In the genomic region with DNA sequence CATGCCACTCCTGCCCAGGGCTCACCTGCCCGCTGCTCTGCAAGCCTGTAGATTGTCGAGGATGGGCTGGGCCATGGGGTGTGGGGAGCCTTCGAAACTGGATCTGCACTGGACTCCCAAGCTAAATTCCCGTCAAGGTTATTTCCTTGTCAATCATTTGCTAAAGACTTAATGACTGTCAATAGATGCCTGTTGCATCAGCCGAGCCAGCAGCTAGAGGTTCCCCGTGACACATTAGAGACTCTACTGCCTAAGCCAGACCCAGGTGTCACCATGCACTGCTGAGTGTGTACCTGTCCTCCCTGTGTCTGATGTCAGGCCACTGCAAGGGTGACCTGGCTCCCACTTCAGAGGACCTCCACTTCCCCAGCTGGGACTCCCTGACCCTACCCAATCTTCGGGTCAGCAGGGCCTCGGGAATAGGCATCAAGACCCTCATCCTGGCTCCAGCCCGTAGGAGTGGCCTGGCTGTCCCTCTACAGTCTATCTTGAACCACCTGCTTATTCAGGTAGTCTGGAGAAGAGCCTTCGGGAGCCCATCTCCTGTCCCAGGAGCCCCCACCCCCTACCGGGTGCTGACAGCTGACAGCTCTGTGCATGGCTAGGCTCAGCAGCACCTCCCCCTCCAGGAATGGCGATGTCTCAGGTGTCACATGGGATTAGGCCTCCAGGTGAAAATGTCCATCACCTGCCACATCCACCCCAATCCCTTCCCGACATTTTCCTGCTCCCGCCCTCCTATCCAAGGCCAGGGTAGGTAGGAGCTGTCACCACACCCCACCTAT, we compare ENCODE assay signal across 9 mouse cellular contexts. TPM values are rescaled to one million over a fixed set of nuclear protein-coding genes. Genes with fewer than 3 reads are reported as not detected.
DNase-seq lines count a peak whose midpoint lies in the region; ATAC-seq and TF ChIP-seq lines count a peak whose summit lies in the region.
"Had no signal": no experiment of that assay in that cellular context is flagged by ENCODE, and none has a peak within 500 bp of the region (broad histone marks: within the 10 kb centered on the region; RNA-seq: fewer than 3 reads in every experiment).

No protein-coding gene starts in this region.

- no peak overlapping the region for H3ac ChIP-seq in myocyte (ENCODE audit: control insufficient read depth, insufficient read length)

- no peak for ATAC-seq in heart, embryonic 15.5 days (replicated peaks; ENCODE audit: insufficient number of reproducible peaks, insufficient read depth, low FRiP score, low read depth)
- ATAC-seq in forebrain, embryonic 15.5 days (replicated peaks): no peak
- ATAC-seq in monocyte, adult 5-6 weeks (replicated peaks; ENCODE audit: insufficient number of reproducible peaks, low FRiP score, low TSS enrichment, poor library complexity, severe bottlenecking): no peak

- H3K27ac ChIP-seq in heart, embryonic 15.5 days: peak overlapping the region; percentile 85
- H3K27ac ChIP-seq in forebrain, embryonic 15.5 days (replicated peaks): peak overlapping the region; percentile 80

- H3K27me3 ChIP-seq in heart, embryonic 15.5 days: peaks cover 9% of the 10 kb centered on the region; the same call in 1 of the 2 replicates
- H3K27me3 ChIP-seq in forebrain, embryonic 15.5 days: no peaks in the 10 kb centered on the region
- no peaks in the 10 kb centered on the region for H3K27me3 ChIP-seq in myocyte (ENCODE audit: control insufficient read depth, insufficient read depth, insufficient read length)

- no peak for DNase-seq in heart, postnatal 14 days
- peak; percentile 77 for DNase-seq in kidney, postnatal 14 days
- DNase-seq in MN1 (ENCODE audit: low spot score): no peak
- DNase-seq in layer of hippocampus, adult 8-10 months (ENCODE audit: low spot score in 2 of 2): no peak
- DNase-seq: lung, postnatal 14 days had no signal

- no peaks in the 10 kb centered on the region for H3K9me3 ChIP-seq in heart, embryonic 15.5 days (replicated peaks)
- H3K9me3 ChIP-seq in forebrain, embryonic 15.5 days: no peaks in the 10 kb centered on the region

- no peak overlapping the region for H3K4me2 ChIP-seq in heart, embryonic 15.5 days
- H3K4me2 ChIP-seq in forebrain, embryonic 15.5 days (replicated peaks): no peak overlapping the region
- peak overlapping the region; percentile 12 for H3K4me2 ChIP-seq in myocyte (ENCODE audit: low read depth)

- no peaks in the 10 kb centered on the region for H3K79me2 ChIP-seq in myocyte (ENCODE audit: control insufficient read depth, insufficient read depth)

- intact Hi-C loops in heart, postnatal 14 days (cut with DNase I): no loop called here

- H3K36me3 ChIP-seq in heart, embryonic 15.5 days: no peaks in the 10 kb centered on the region
- H3K36me3 ChIP-seq in forebrain, embryonic 15.5 days: no peaks in the 10 kb centered on the region
- H3K36me3 ChIP-seq in myocyte (ENCODE audit: control insufficient read depth, insufficient read depth): no peaks in the 10 kb centered on the region

- TF ChIP-seq POLR2A in myocyte (IDR thresholded peaks at IDR 0.05; ENCODE audit: insufficient read length, low read depth): no peak

- H3K4me3 ChIP-seq in heart, embryonic 15.5 days: no peak overlapping the region
- H3K4me3 ChIP-seq in forebrain, embryonic 15.5 days: no peak overlapping the region
- H3K4me3 ChIP-seq in myocyte: no peak overlapping the region

- H3K4me1 ChIP-seq in heart, embryonic 15.5 days (replicated peaks): peaks cover 72% of the 10 kb centered on the region
- peaks cover 100% of the 10 kb centered on the region for H3K4me1 ChIP-seq in forebrain, embryonic 15.5 days

- 37% methylated on average over 14 of the region's 14 CpGs for WGBS in heart, embryonic 15.5 days
- 39% methylated on average over 14 of the region's 14 CpGs for WGBS in forebrain, embryonic 15.5 days

- no peak overlapping the region for H3K9ac ChIP-seq in heart, embryonic 15.5 days
- no peak overlapping the region for H3K9ac ChIP-seq in forebrain, embryonic 15.5 days (replicated peaks)

TF ChIP-seq in myocyte, 11 proteins besides CTCF, POLR2A, EP300 and RAD21:
- TF ChIP-seq TCF12 (IDR thresholded peaks at IDR 0.05; ENCODE audit: insufficient read depth, poor library complexity, severe bottlenecking): no peak
- TF ChIP-seq MAX (IDR thresholded peaks at IDR 0.05; ENCODE audit: low read depth): no peak
- no peak for TF ChIP-seq MYOG (IDR thresholded peaks at IDR 0.05; ENCODE audit: control insufficient read depth in 1 of 3, insufficient read depth in 1 of 3, insufficient read length in 2 of 3, low read depth in 2 of 3)
- no peak for TF ChIP-seq SRF (IDR thresholded peaks at IDR 0.05; ENCODE audit: control insufficient read depth, insufficient read length, low read depth)
- TF ChIP-seq REST (IDR thresholded peaks at IDR 0.05; ENCODE audit: insufficient read depth, insufficient read length): no peak
- no peak for TF ChIP-seq E2F4 (IDR thresholded peaks at IDR 0.05; ENCODE audit: insufficient read depth)
- TF ChIP-seq USF1 (IDR thresholded peaks at IDR 0.05; ENCODE audit: low read depth): no peak
- TF ChIP-seq CEBPB (IDR thresholded peaks at IDR 0.05; ENCODE audit: insufficient read depth, poor library complexity, severe bottlenecking): no peak
- no peak for TF ChIP-seq MYOD1 (IDR thresholded peaks at IDR 0.05; ENCODE audit: control insufficient read depth in 1 of 3, insufficient read length in 2 of 3, low read depth in 2 of 3)
- no peak for TF ChIP-seq POLR2AphosphoS2 (IDR thresholded peaks at IDR 0.05; ENCODE audit: insufficient read length, low read depth)
- TF ChIP-seq TCF3 (IDR thresholded peaks at IDR 0.05; ENCODE audit: insufficient read length, low read depth): no peak

RNA-seq across cellular contexts. Expression of a gene that starts 31.4 kb away (rescaled TPM):
- polyA plus RNA-seq in heart, embryonic 15.5 days (2015; fragmentation: Nextera tagmentation; extraction: Ambion mirVana): 1.3 and 2.5 TPM in 2 replicates
- 1 to 10 TPM in 1 of 2 experiments, under 1 TPM in 1; 0.98 to 1.0 TPM for total RNA-seq in heart, postnatal 14 days (2021)
- 14.9 and 18.9 TPM in 2 replicates for polyA plus RNA-seq in forebrain, embryonic 15.5 days (2015; fragmentation: Nextera tagmentation; extraction: Ambion mirVana)
- 1.2 TPM for polyA plus RNA-seq in myocyte (2012; fragmentation: generic; extraction: Trizol)
- total RNA-seq in layer of hippocampus, adult 8-10 months (2022): 10 to 100 TPM; 18.9 to 23.5 (median 21.5) TPM
- total RNA-seq in monocyte, adult 5-6 weeks (2017): 0.10 TPM in 1 of 3 replicates, not detected in the others

Comparison
In these comparisons a context has a peak if more than half of its experiments do, and no peak if none do; other contexts are left out.
1. RNA of a gene that starts 31.4 kb away (total RNA-seq): 18.9 to 23.5 TPM in layer of hippocampus, adult 8-10 months; 0.98 to 1.0 TPM in heart, postnatal 14 days and 0.10 TPM in monocyte, adult 5-6 weeks; every median in the first group is over 4 times any median in the second.